Mouse (Mus musculus) right cerebral cortex, adult 2 months (tissue): ENCODE results near the gene Zfp704.
A peak's percentile ranks its signal among the peaks of the same experiment; 100 is the strongest.

Experiments used
- DNase-seq, 2 experiments: peaks; one replicate each; pipeline ENCODE4 v3.0.0; 2021 to 2022; ENCODE audit warnings: low spot score in 2 of 2

Gene Zfp704

GRCm38 (mm10) chr3:9461660-9462059 lies 148.2 kb downstream of the Zfp704 start:
- peak in 1 of 2 experiments; percentile 12 for DNase-seq

GRCm38 (mm10) chr3:9460284-9460683 lies 149.6 kb downstream of the Zfp704 start:
- DNase-seq: no peak

GRCm38 (mm10) chr3:9456380-9456890 lies 153.4 kb downstream of the Zfp704 start:
- no peak for DNase-seq

- DNase-seq: no peak
Measured at GRCm38 (mm10) chr3:9455351-9455750, 154.5 kb downstream of the Zfp704 start.

- peak; percentile 25 to 53 for DNase-seq
Measured at GRCm38 (mm10) chr3:9454556-9455330, 155.1 kb downstream of the Zfp704 start.

- no peak for DNase-seq
Measured at GRCm38 (mm10) chr3:9450521-9450920, 159.4 kb downstream of the Zfp704 start.

GRCm38 (mm10) chr3:9449261-9450007 lies 160.5 kb downstream of the Zfp704 start:
- DNase-seq: no peak

GRCm38 (mm10) chr3:9448541-9448940 lies 161.3 kb downstream of the Zfp704 start:
- DNase-seq: no peak

- no peak for DNase-seq
Measured at GRCm38 (mm10) chr3:9444558-9444957, 165.3 kb downstream of the Zfp704 start.

- no peak for DNase-seq
Measured at GRCm38 (mm10) chr3:9443981-9444380, 165.9 kb downstream of the Zfp704 start.

GRCm38 (mm10) chr3:9443476-9443875 lies 166.4 kb downstream of the Zfp704 start:
- no peak for DNase-seq

- peak; percentile 34 to 47 for DNase-seq
Measured at GRCm38 (mm10) chr3:9441566-9442540, 168.0 kb downstream of the Zfp704 start.

- no peak for DNase-seq
Measured at GRCm38 (mm10) chr3:9440466-9440865, 169.4 kb downstream of the Zfp704 start.

- DNase-seq: no peak
Measured at GRCm38 (mm10) chr3:9439619-9440286, 170.1 kb downstream of the Zfp704 start.

- no peak for DNase-seq
Measured at GRCm38 (mm10) chr3:9436256-9436655, 173.6 kb downstream of the Zfp704 start.

- no peak for DNase-seq
Measured at GRCm38 (mm10) chr3:9434394-9435175, 175.3 kb downstream of the Zfp704 start.

- no peak for DNase-seq
Measured at GRCm38 (mm10) chr3:9432796-9433526, 176.9 kb downstream of the Zfp704 start.

GRCm38 (mm10) chr3:9432226-9432625 lies 177.7 kb downstream of the Zfp704 start:
- DNase-seq: no peak

GRCm38 (mm10) chr3:9429946-9430345 lies 179.9 kb downstream of the Zfp704 start:
- DNase-seq: no peak

GRCm38 (mm10) chr3:9427826-9428225 lies 182.1 kb downstream of the Zfp704 start:
- no peak for DNase-seq
